Mouse (Mus musculus): ENCODE results near the gene Pax5.

GRCm38 (mm10) chr4:44720046-44720445 is 9.8 kb upstream of the Pax5 start:
- TF ChIP-seq POLR2A (IDR thresholded peaks at IDR 0.05; ENCODE audit: low read depth, low read length) (no peak), CTCF (IDR thresholded peaks at IDR 0.05; ENCODE audit: borderline replicate concordance, insufficient read depth, low read length) (no peak)

Data from embryonic fibroblast, embryonic 13.5 days (primary cell).